Mouse (Mus musculus) cerebellum, postnatal 14 days (tissue): ENCODE measurements at regions not wholly inside any gene's neighbourhood (a gene's known extent, or its start where the extent isn't known, plus 50 kb on each side); places are given as distances from the start of the nearest gene placed in this dataset.

ENCODE experiments used
- DNase-seq, 2 experiments: peaks; one replicate each; pipeline ENCODE4 v3.0.0; 2021; ENCODE audit warnings: mixed read lengths in 2 of 2

- DNase-seq: no peak
Observed at GRCm38 (mm10) chr6:120614526-120614925, 51.6 kb upstream of the Cecr2 start.

GRCm38 (mm10) chr6:120612346-120612745 is 53.8 kb upstream of the Cecr2 start:
- DNase-seq: no peak

GRCm38 (mm10) chr6:120609858-120610257 is 56.3 kb upstream of the Cecr2 start:
- no peak for DNase-seq

- DNase-seq: no peak
Observed at GRCm38 (mm10) chr6:120605471-120605870, 60.7 kb upstream of the Cecr2 start.

GRCm38 (mm10) chr6:120604020-120604958 is 61.9 kb upstream of the Cecr2 start:
- no peak for DNase-seq

GRCm38 (mm10) chr6:120603454-120603853 is 62.7 kb upstream of the Cecr2 start:
- DNase-seq: peak; percentile 20 to 38

GRCm38 (mm10) chr6:120600376-120600775 is 65.8 kb upstream of the Cecr2 start:
- DNase-seq: no peak

- no peak for DNase-seq
Observed at GRCm38 (mm10) chr6:120598471-120598870, 67.4 kb upstream of the Hdhd5 start.

- DNase-seq: peak in 1 of 2 experiments; percentile 12
Observed at GRCm38 (mm10) chr6:120597887-120598286, 66.8 kb upstream of the Hdhd5 start.

GRCm38 (mm10) chr6:120596717-120597116 is 65.6 kb upstream of the Hdhd5 start:
- DNase-seq: no peak

GRCm38 (mm10) chr6:120594463-120594862 is 63.3 kb upstream of the Hdhd5 start:
- no peak for DNase-seq

GRCm38 (mm10) chr6:120592705-120593104 is 61.6 kb upstream of the Hdhd5 start:
- peak; percentile 54 to 57 for DNase-seq

- DNase-seq: peak; percentile 28 to 39
Observed at GRCm38 (mm10) chr6:120592031-120592681, 61.0 kb upstream of the Hdhd5 start.

GRCm38 (mm10) chr6:120590191-120590590 is 59.1 kb upstream of the Hdhd5 start:
- DNase-seq: peak; percentile 28 to 34

- DNase-seq: no peak
Observed at GRCm38 (mm10) chr6:120588701-120589659, 57.9 kb upstream of the Hdhd5 start.

GRCm38 (mm10) chr6:120585941-120586280 is 54.8 kb upstream of the Hdhd5 start:
- DNase-seq: no peak

GRCm38 (mm10) chr6:120585118-120585940 is 54.2 kb upstream of the Hdhd5 start:
- DNase-seq: peak in 1 of 2 experiments; percentile 17

- DNase-seq: peak in 1 of 2 experiments; percentile 11
Observed at GRCm38 (mm10) chr6:120581748-120582147, 50.6 kb upstream of the Hdhd5 start.
